Mouse (Mus musculus) hindbrain, postnatal 0 days (tissue): ENCODE results near the gene Serpinb11. TPM values are rescaled to one million over a fixed set of nuclear protein-coding genes. Genes with fewer than 3 reads are reported as not detected.

Experiments used
- ATAC-seq: fragments of 200-750 bp; cut with Nextera tagmentation; 2 replicates; pipeline ENCODE4 v1.8.0; 2017; ENCODE audit warnings: mild to moderate bottlenecking, moderate TSS enrichment, moderate library complexity
- DNase-seq: peaks from one replicate; pipeline ENCODE4 v3.0.0-alpha.2; 2015; ENCODE audit warnings: low spot score
- H3K27ac ChIP-seq: fragments of 300-500 bp; sonication (generic); 2 replicates; pipeline ENCODE4 v1.5.1; 2014; ENCODE audit warnings: mild to moderate bottlenecking
- H3K27me3 ChIP-seq: fragments of 300-500 bp; sonication (generic); 2 replicates; pipeline ENCODE4 v1.6.1; 2014; ENCODE audit warnings: low read length, mixed read lengths; ENCODE audit not compliant: insufficient read depth
- H3K36me3 ChIP-seq: fragments of 300-500 bp; sonication (generic); 2 replicates; pipeline ENCODE4 v1.6.1; 2014; ENCODE audit warnings: low read length, mixed read lengths; ENCODE audit not compliant: insufficient read depth
- H3K4me1 ChIP-seq: fragments of 300-500 bp; sonication (generic); 2 replicates; pipeline ENCODE4 v1.6.1; 2014; ENCODE audit warnings: antibody characterized with exemption, low read length, mixed read lengths; ENCODE audit not compliant: insufficient read depth
- H3K4me2 ChIP-seq: fragments of 300-500 bp; sonication (generic); 2 replicates; pipeline ENCODE4 v1.6.1; 2014; ENCODE audit warnings: low read depth, mild to moderate bottlenecking, low read length, moderate library complexity, mixed read lengths
- H3K4me3 ChIP-seq: fragments of 300-500 bp; sonication (generic); 2 replicates; pipeline ENCODE4 v1.5.1; 2014; ENCODE audit warnings: low read length
- H3K9ac ChIP-seq: fragments of 300-500 bp; sonication (generic); replicated peaks from 2 replicates; pipeline ENCODE4 v1.6.1; 2014; ENCODE audit warnings: mild to moderate bottlenecking, low read length, moderate library complexity, mixed read lengths
- H3K9me3 ChIP-seq: fragments of 300-500 bp; sonication (generic); 2 replicates; pipeline ENCODE4 v1.6.1; 2016; ENCODE audit warnings: low read length, mixed read lengths
- CTCF ChIP-seq: IDR thresholded peaks from 2 replicates; pipeline ENCODE4 v1.5.1; 2016; ENCODE audit warnings: antibody characterized with exemption, control low read depth, low read depth
- WGBS: fragments of 180-500 bp; shearing (Covaris S2); extraction: QIAGEN DNeasy Blood & Tissue Kit; methylation state at CpG from one replicate; pipeline ENCODE4 v1.1.7; 2014; 5-methylcytosine and 5-hydroxymethylcytosine counted together
- polyA plus RNA-seq: library from polyadenylated mRNA; unstranded; fragments of >200 nt; fragmentation: Nextera tagmentation; extraction: Ambion mirVana; gene quantifications from 2 replicates; pipeline ENCODE4 v1.2.1, GENCODE M21; 2015
- total RNA-seq: library from RNA; depleted of rRNA; stranded (reverse); fragments of >200 nt; gene quantifications from 2 replicates; pipeline ENCODE4 v1.2.3, GENCODE M21; 2014; rRNA removed

Serpinb11 gene
- total and polyA plus RNA-seq, 2 experiments from 2014 or later: not detected

- no peak for ATAC-seq
Measured at GRCm38 (mm10) chr1:107397481-107397880, 36.5 kb downstream of the Serpinb11 start.

DNA sequence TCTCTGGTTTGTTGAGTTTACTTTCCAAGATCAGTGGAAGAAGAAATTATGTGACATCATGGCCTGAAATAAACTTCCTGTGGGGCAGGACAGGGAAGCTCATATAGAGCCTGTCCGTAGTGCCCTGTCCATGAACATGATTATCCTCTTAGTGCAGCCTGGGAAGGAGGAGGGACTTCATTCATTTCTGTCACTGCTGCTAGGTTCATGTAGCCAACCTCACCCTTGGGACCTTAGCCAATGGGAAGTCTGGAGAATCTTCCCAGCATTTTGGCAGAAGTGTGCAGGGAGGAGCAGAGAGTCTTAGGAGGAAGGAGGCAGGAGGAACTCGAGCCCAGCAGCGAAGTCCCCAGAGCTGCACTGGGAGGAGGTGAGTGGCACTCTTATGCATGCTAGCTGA, 38.4 kb downstream of the Serpinb11 start, which contains the start of gene Serpinb7:
Gene Serpinb7, plus strand, starts transcription at position 301 of the 400 bp plus-strand sequence.
- Histone ChIP-seq H3K27ac (no peak within 1 kb of the TSS), H3K4me1 (no peaks in the 10 kb centered on the region), H3K9ac (no peak within 1 kb of the TSS), H3K36me3 (no peaks in the 10 kb centered on the region), H3K4me3 (no peak within 1 kb of the TSS), H3K27me3 (no peaks in the 10 kb centered on the region), H3K4me2 (no peak within 1 kb of the TSS), H3K9me3 (no peaks in the 10 kb centered on the region)
- no peak for TF ChIP-seq CTCF
- WGBS: 83% methylated on average over 3 of the region's 3 CpGs
- DNase-seq (no peak), ATAC-seq (no peak)

More at GRCm38 (mm10) chr1:107397481-107397880, 36.5 kb downstream of the Serpinb11 start:
- Histone ChIP-seq H3K9ac (no peak overlapping the region), H3K27me3 (no peaks in the 10 kb centered on the region), H3K36me3 (no peaks in the 10 kb centered on the region), H3K4me3 (no peak overlapping the region), H3K9me3 (no peaks in the 10 kb centered on the region), H3K4me2 (no peak overlapping the region), H3K27ac (no peak overlapping the region), H3K4me1 (no peaks in the 10 kb centered on the region)
- WGBS: 67% methylated on average over 1 of the region's 1 CpGs
- no peak for TF ChIP-seq CTCF
- DNase-seq: no peak

DNA sequence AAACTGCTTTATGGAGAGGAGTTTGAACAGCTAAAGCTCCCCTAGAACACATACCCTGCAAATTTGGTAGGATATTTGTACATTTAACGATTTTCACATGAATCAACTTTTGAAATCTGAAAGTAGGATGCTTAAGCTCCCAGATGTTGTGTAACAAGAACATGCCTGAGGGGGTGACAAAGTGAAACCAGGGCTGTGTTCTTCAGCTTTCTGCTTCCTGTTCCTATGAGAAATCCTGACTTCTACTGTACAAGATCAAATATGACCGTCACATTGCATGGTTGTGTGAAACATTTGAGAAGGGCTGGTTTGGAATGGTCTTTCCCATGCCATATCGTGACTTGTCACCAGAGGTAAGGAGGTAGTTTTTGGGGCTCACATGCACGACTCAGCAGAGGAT, 41.1 kb downstream of the Serpinb11 start:
- H3K4me3 ChIP-seq: no peak overlapping the region
- H3K4me1 ChIP-seq: no peaks in the 10 kb centered on the region
- no peak overlapping the region for H3K9ac ChIP-seq
- no peak overlapping the region for H3K4me2 ChIP-seq
- no peaks in the 10 kb centered on the region for H3K27me3 ChIP-seq
- no peak for DNase-seq
- WGBS: 85% methylated on average over 4 of the region's 4 CpGs
- no peaks in the 10 kb centered on the region for H3K9me3 ChIP-seq
- ATAC-seq: no peak
- no peaks in the 10 kb centered on the region for H3K36me3 ChIP-seq
- no peak overlapping the region for H3K27ac ChIP-seq
- TF ChIP-seq CTCF: no peak

DNA sequence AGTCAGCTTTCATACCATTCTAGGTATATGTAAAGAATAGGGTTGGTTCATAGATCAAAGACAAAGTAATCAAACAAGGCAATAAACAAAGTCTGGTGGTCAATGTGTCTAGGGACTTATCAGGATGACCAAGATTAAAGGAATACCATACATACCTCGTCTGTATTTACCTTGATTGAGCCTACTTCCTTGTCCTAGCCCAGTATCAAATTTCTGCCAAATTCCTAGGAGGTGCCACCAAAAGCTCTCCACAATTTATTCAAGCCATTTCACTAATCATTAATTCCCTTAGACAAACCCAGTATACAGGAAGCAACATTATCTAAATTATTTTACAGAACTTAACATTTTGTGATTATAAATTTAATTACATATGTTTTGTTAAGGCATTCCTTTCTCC, 53.7 kb downstream of the Serpinb11 start:
- H3K4me2 ChIP-seq: no peak overlapping the region
- 49% methylated on average over 1 of the region's 1 CpGs for WGBS
- no peak overlapping the region for H3K27ac ChIP-seq
- no peaks in the 10 kb centered on the region for H3K4me1 ChIP-seq
- TF ChIP-seq CTCF: no peak
- no peaks in the 10 kb centered on the region for H3K36me3 ChIP-seq
- H3K9ac ChIP-seq: no peak overlapping the region
- no peaks in the 10 kb centered on the region for H3K27me3 ChIP-seq
- DNase-seq (no peak), ATAC-seq (no peak)
- no peak overlapping the region for H3K4me3 ChIP-seq
- no peaks in the 10 kb centered on the region for H3K9me3 ChIP-seq

DNA sequence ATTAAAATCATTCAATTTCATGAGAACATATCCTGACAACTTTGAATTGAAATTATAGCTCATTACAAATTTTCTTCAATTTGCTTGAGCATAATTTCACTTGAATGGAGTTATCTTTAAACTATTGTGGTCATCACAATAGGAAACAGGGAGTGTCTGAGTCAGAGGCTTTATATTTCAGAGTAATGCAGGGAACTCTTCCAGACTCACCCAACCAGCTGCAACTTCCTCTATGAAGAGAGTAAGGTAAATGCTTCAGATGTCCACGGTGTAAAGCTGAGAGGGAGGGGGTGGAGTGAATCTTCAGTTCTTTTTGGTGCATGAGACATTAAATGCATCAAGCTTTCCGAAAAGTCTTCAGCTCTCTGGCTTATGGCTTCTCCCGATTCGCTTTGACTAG, 61.5 kb downstream of the Serpinb11 start:
- ATAC-seq: no peak
- Histone ChIP-seq H3K4me3 (no peak overlapping the region), H3K4me1 (no peaks in the 10 kb centered on the region), H3K4me2 (no peak overlapping the region), H3K27me3 (no peaks in the 10 kb centered on the region), H3K9ac (no peak overlapping the region), H3K9me3 (no peaks in the 10 kb centered on the region), H3K36me3 (no peaks in the 10 kb centered on the region), H3K27ac (no peak overlapping the region)
- WGBS: 75% methylated on average over 4 of the region's 4 CpGs
- no peak for TF ChIP-seq CTCF
- DNase-seq: no peak

Other genes with a start within 250 kb of the Serpinb11 start
- not detected in 2 replicates for gene Serpinb3b, start 82.8 kb upstream of the Serpinb11 start, total RNA-seq
- not detected in 2 replicates for gene Serpinb3b, start 82.8 kb upstream of the Serpinb11 start, polyA plus RNA-seq
- gene Serpinb3c, start 82.8 kb upstream of the Serpinb11 start, total RNA-seq: not detected in 2 replicates
- gene Serpinb3c, start 82.8 kb upstream of the Serpinb11 start, polyA plus RNA-seq: not detected in 2 replicates
- gene Serpinb7, start 38.5 kb downstream of the Serpinb11 start, total RNA-seq: not detected in 2 replicates
- gene Serpinb7, start 38.5 kb downstream of the Serpinb11 start, polyA plus RNA-seq: 0.15 TPM in 1 of 2 replicates, not detected in the other
- gene Serpinb2, start 150.2 kb downstream of the Serpinb11 start, total RNA-seq: 0.05 TPM in 1 of 2 replicates, not detected in the other
- 0.09 and 0.28 TPM in 2 replicates for gene Serpinb2, start 150.2 kb downstream of the Serpinb11 start, polyA plus RNA-seq
- gene Serpinb8, start 228.8 kb downstream of the Serpinb11 start, total RNA-seq: 0.11 and 0.42 TPM in 2 replicates
- gene Serpinb8, start 228.8 kb downstream of the Serpinb11 start, polyA plus RNA-seq: 0.91 and 1.2 TPM in 2 replicates